Mouse (Mus musculus) liver, postnatal 0 days (tissue): ENCODE measurements around the gene Aldh3b2.

Experiments used
- CTCF ChIP-seq: sonication (generic); IDR thresholded peaks from 2 replicates; pipeline ENCODE4 v1.5.1; 2016; ENCODE audit warnings: antibody characterized with exemption, low read depth
- EP300 ChIP-seq: IDR thresholded peaks from 2 replicates; pipeline ENCODE4 v1.6.1; 2016; ENCODE audit warnings: antibody characterized with exemption, low read depth, mild to moderate bottlenecking

DNA sequence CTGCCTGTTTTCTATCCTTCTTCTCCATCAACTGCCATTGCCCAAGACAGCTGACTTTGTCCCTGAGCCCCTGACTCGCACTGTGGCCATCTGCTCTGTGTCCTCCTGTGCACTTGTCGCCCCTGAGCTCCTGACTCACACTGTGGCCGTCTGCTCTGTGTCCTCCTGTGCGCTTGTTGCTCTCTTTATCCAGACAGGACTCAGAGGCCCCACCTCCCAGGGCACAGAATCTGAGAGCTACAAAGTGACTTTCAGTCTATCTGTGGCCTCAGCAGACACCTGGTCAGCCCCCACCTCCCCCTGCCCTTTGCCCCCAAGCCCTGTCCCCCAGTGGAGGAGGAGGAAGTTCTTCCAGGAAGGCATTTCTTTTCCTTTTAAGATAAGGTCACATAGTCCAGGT is 16.3 kb upstream of the Aldh3b2 start:
- no peak for TF ChIP-seq CTCF
- TF ChIP-seq EP300: no peak
